Mouse (Mus musculus): Measurements from ENCODE around the gene 4930578G10Rik. TPM values are rescaled to one million over a fixed set of nuclear protein-coding genes. Genes with fewer than 3 reads are reported as not detected.

4930578G10Rik gene
- total and polyA plus RNA-seq, 3 experiments, result not detected

Other genes with a start within 250 kb of the 4930578G10Rik start
- not detected in 2 replicates for gene Fam205a2, start 207.4 kb upstream of the 4930578G10Rik start, total RNA-seq (2012; rRNA removed)
- gene Fam205a2, start 207.4 kb upstream of the 4930578G10Rik start, total RNA-seq (2014; rRNA removed), result not detected in 2 replicates
- not detected in 2 replicates for gene Fam205a2, start 207.4 kb upstream of the 4930578G10Rik start, polyA plus RNA-seq (2012; ENCODE audit: insufficient read length, low read depth)
- not detected in 2 replicates for gene Gm10591, start 123.3 kb upstream of the 4930578G10Rik start, total RNA-seq (2012; rRNA removed)
- gene Gm10591, start 123.3 kb upstream of the 4930578G10Rik start, total RNA-seq (2014; rRNA removed), result not detected in 2 replicates
- not detected in 2 replicates for gene Gm10591, start 123.3 kb upstream of the 4930578G10Rik start, polyA plus RNA-seq (2012; ENCODE audit: insufficient read length, low read depth)
- gene Gm2564, start 105.8 kb upstream of the 4930578G10Rik start, total RNA-seq (2012; rRNA removed), result not detected in 2 replicates
- not detected in 2 replicates for gene Gm2564, start 105.8 kb upstream of the 4930578G10Rik start, total RNA-seq (2014; rRNA removed)
- gene Gm2564, start 105.8 kb upstream of the 4930578G10Rik start, polyA plus RNA-seq (2012; ENCODE audit: insufficient read length, low read depth), result not detected in 2 replicates
- gene Ccl27b, start 80.3 kb upstream of the 4930578G10Rik start, total RNA-seq (2012; rRNA removed), result not detected in 2 replicates
- not detected in 2 replicates for gene Ccl27b, start 80.3 kb upstream of the 4930578G10Rik start, total RNA-seq (2014; rRNA removed)
- not detected in 2 replicates for gene Ccl27b, start 80.3 kb upstream of the 4930578G10Rik start, polyA plus RNA-seq (2012; ENCODE audit: insufficient read length, low read depth)
- gene Il11ra2, start 73.7 kb upstream of the 4930578G10Rik start, total RNA-seq (2012; rRNA removed), result not detected in 2 replicates
- not detected in 2 replicates for gene Il11ra2, start 73.7 kb upstream of the 4930578G10Rik start, total RNA-seq (2014; rRNA removed)
- not detected in 2 replicates for gene Il11ra2, start 73.7 kb upstream of the 4930578G10Rik start, polyA plus RNA-seq (2012; ENCODE audit: insufficient read length, low read depth)
- gene Ccl19, start 21.0 kb downstream of the 4930578G10Rik start, total RNA-seq (2012; rRNA removed), result not detected in 2 replicates
- not detected in 2 replicates for gene Ccl19, start 21.0 kb downstream of the 4930578G10Rik start, total RNA-seq (2014; rRNA removed)
- not detected in 2 replicates for gene Ccl19, start 21.0 kb downstream of the 4930578G10Rik start, polyA plus RNA-seq (2012; ENCODE audit: insufficient read length, low read depth)
- gene Ccl21a, start 38.4 kb downstream of the 4930578G10Rik start, total RNA-seq (2012; rRNA removed), result not detected in 2 replicates
- not detected in 2 replicates for gene Ccl21a, start 38.4 kb downstream of the 4930578G10Rik start, total RNA-seq (2014; rRNA removed)
- gene Ccl21a, start 38.4 kb downstream of the 4930578G10Rik start, polyA plus RNA-seq (2012; ENCODE audit: insufficient read length, low read depth), result not detected in 2 replicates
- gene Fam205a1, start 118.3 kb downstream of the 4930578G10Rik start, total RNA-seq (2012; rRNA removed), result not detected in 2 replicates
- not detected in 2 replicates for gene Fam205a1, start 118.3 kb downstream of the 4930578G10Rik start, total RNA-seq (2014; rRNA removed)
- not detected in 2 replicates for gene Fam205a1, start 118.3 kb downstream of the 4930578G10Rik start, polyA plus RNA-seq (2012; ENCODE audit: insufficient read length, low read depth)
- not detected in 2 replicates for gene Gm12394, start 121.2 kb downstream of the 4930578G10Rik start, total RNA-seq (2012; rRNA removed)
- gene Gm12394, start 121.2 kb downstream of the 4930578G10Rik start, total RNA-seq (2014; rRNA removed), result not detected in 2 replicates
- gene Gm12394, start 121.2 kb downstream of the 4930578G10Rik start, polyA plus RNA-seq (2012; ENCODE audit: insufficient read length, low read depth), result not detected in 2 replicates
- not detected in 2 replicates for gene Fam205c, start 138.7 kb downstream of the 4930578G10Rik start, total RNA-seq (2012; rRNA removed)
- not detected in 2 replicates for gene Fam205c, start 138.7 kb downstream of the 4930578G10Rik start, total RNA-seq (2014; rRNA removed)
- not detected in 2 replicates for gene Fam205c, start 138.7 kb downstream of the 4930578G10Rik start, polyA plus RNA-seq (2012; ENCODE audit: insufficient read length, low read depth)
- gene Phf24, start 181.1 kb downstream of the 4930578G10Rik start, total RNA-seq (2012; rRNA removed), result not detected in 2 replicates
- not detected in 2 replicates for gene Phf24, start 181.1 kb downstream of the 4930578G10Rik start, total RNA-seq (2014; rRNA removed)
- gene Phf24, start 181.1 kb downstream of the 4930578G10Rik start, polyA plus RNA-seq (2012; ENCODE audit: insufficient read length, low read depth), result not detected in 2 replicates
- 2.7 and 3.2 TPM in 2 replicates for gene Dnajb5, start 214.3 kb downstream of the 4930578G10Rik start, total RNA-seq (2012; rRNA removed)
- 1.9 and 2.2 TPM in 2 replicates for gene Dnajb5, start 214.3 kb downstream of the 4930578G10Rik start, total RNA-seq (2014; rRNA removed)
- 3.9 and 4.2 TPM in 2 replicates for gene Dnajb5, start 214.3 kb downstream of the 4930578G10Rik start, polyA plus RNA-seq (2012; ENCODE audit: insufficient read length, low read depth)
- gene 1700022I11Rik, start 234.1 kb downstream of the 4930578G10Rik start, total RNA-seq (2012; rRNA removed), result 0.55 and 1.4 TPM in 2 replicates
- gene 1700022I11Rik, start 234.1 kb downstream of the 4930578G10Rik start, total RNA-seq (2014; rRNA removed), result not detected in 2 replicates
- 0.07 and 0.24 TPM in 2 replicates for gene 1700022I11Rik, start 234.1 kb downstream of the 4930578G10Rik start, polyA plus RNA-seq (2012; ENCODE audit: insufficient read length, low read depth)

Measured in CH12.LX (cell line).